Mouse (Mus musculus): ENCODE results near the gene Pcbp1. TPM values are rescaled to one million over a fixed set of nuclear protein-coding genes. Genes with fewer than 3 reads are reported as not detected.
"Not testable (repeated sequence)": the region's sequence is repeated elsewhere in the genome, so short reads cannot be mapped to it uniquely, and the experiment has no call there.

Gene Pcbp1
- total RNA-seq, 2 experiments from 2014 or later, result 58.4 to 147 TPM

GRCm38 (mm10) chr6:86497071-86497815 lies 28.9 kb downstream of the Pcbp1 start:
- ATAC-seq (replicated peaks; ENCODE audit: low FRiP score, poor library complexity, severe bottlenecking), result no peak

- ATAC-seq (replicated peaks; ENCODE audit: low FRiP score, poor library complexity, severe bottlenecking), result no peak
These were observed 29.5 kb downstream of the Pcbp1 start for GRCm38 (mm10) chr6:86496585-86496984.

GRCm38 (mm10) chr6:86496127-86496526 lies 30.0 kb downstream of the Pcbp1 start:
- no peak for ATAC-seq (replicated peaks; ENCODE audit: low FRiP score, poor library complexity, severe bottlenecking)

- ATAC-seq (replicated peaks; ENCODE audit: low FRiP score, poor library complexity, severe bottlenecking), result no peak
These were observed 30.5 kb downstream of the Pcbp1 start for GRCm38 (mm10) chr6:86495661-86496060.

GRCm38 (mm10) chr6:86494767-86495166 lies 31.4 kb downstream of the Pcbp1 start:
- ATAC-seq (replicated peaks; ENCODE audit: low FRiP score, poor library complexity, severe bottlenecking), result no peak; the same call in 1 of the 2 replicates

- no peak for ATAC-seq (replicated peaks; ENCODE audit: low FRiP score, poor library complexity, severe bottlenecking)
These were observed 32.5 kb downstream of the Pcbp1 start for GRCm38 (mm10) chr6:86493469-86494263.

GRCm38 (mm10) chr6:86490413-86490812 lies 35.7 kb downstream of the Pcbp1 start:
- ATAC-seq (replicated peaks; ENCODE audit: low FRiP score, poor library complexity, severe bottlenecking), result not testable (repeated sequence)

- no peak for ATAC-seq (replicated peaks; ENCODE audit: low FRiP score, poor library complexity, severe bottlenecking)
These were observed 36.2 kb downstream of the Pcbp1 start for GRCm38 (mm10) chr6:86489945-86490344.

GRCm38 (mm10) chr6:86488149-86488485 lies 38.0 kb downstream of the Pcbp1 start:
- ATAC-seq (replicated peaks; ENCODE audit: low FRiP score, poor library complexity, severe bottlenecking), result peak; percentile 25; the same call in 1 of the 2 replicates

GRCm38 (mm10) chr6:86487358-86488148 lies 38.6 kb downstream of the Pcbp1 start:
- peak; percentile 83 for ATAC-seq (replicated peaks; ENCODE audit: low FRiP score, poor library complexity, severe bottlenecking)

GRCm38 (mm10) chr6:86485943-86486640 lies 40.0 kb downstream of the Pcbp1 start:
- ATAC-seq (replicated peaks; ENCODE audit: low FRiP score, poor library complexity, severe bottlenecking), result no peak

GRCm38 (mm10) chr6:86481871-86482270 lies 44.2 kb downstream of the Pcbp1 start:
- ATAC-seq (replicated peaks; ENCODE audit: low FRiP score, poor library complexity, severe bottlenecking), result no peak

GRCm38 (mm10) chr6:86480189-86480831 lies 45.8 kb downstream of the Pcbp1 start:
- no peak for ATAC-seq (replicated peaks; ENCODE audit: low FRiP score, poor library complexity, severe bottlenecking)

GRCm38 (mm10) chr6:86479816-86480188 lies 46.3 kb downstream of the Pcbp1 start:
- ATAC-seq (replicated peaks; ENCODE audit: low FRiP score, poor library complexity, severe bottlenecking), result no peak

GRCm38 (mm10) chr6:86479311-86479710 lies 46.8 kb downstream of the Pcbp1 start:
- ATAC-seq (replicated peaks; ENCODE audit: low FRiP score, poor library complexity, severe bottlenecking), result no peak

- no peak for ATAC-seq (replicated peaks; ENCODE audit: low FRiP score, poor library complexity, severe bottlenecking)
These were observed 49.2 kb downstream of the Pcbp1 start for GRCm38 (mm10) chr6:86476931-86477330.

GRCm38 (mm10) chr6:86475462-86476167 lies 50.5 kb downstream of the Pcbp1 start:
- ATAC-seq (replicated peaks; ENCODE audit: low FRiP score, poor library complexity, severe bottlenecking), result no peak

GRCm38 (mm10) chr6:86474646-86475181 lies 51.4 kb downstream of the Pcbp1 start:
- no peak for ATAC-seq (replicated peaks; ENCODE audit: low FRiP score, poor library complexity, severe bottlenecking)
